Mouse (Mus musculus): Measurements from ENCODE around the gene Fiz1.

DNA sequence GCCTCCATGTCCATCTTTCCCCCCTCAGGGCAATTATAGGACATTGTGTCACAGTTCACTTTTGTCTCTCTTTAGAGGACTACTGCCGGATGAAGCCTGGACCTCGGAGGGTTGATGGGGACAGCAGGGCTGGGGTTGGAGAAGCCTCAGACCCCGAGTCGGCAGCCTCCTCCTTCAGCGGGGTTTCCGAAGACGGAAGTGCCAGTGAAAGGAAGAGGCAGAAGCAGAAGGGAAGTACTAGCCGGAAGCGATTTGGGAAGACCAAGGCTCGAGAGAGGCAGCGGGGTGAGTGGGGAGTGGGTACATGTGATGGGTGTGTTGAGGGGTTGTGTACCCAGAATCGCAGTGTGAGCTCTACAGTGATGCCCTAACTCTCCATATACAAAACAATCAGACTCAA lies 44.9 kb upstream of the Fiz1 start:
- TF ChIP-seq CTCF (IDR thresholded peaks at IDR 0.05; ENCODE audit: borderline replicate concordance, control insufficient read depth, extremely low read depth, insufficient read depth, low read length, poor library complexity) (no peak), POLR2A (IDR thresholded peaks at IDR 0.05; ENCODE audit: control insufficient read depth, extremely low read depth, insufficient read depth, low read length, poor library complexity) (no peak)

Data from thymus, adult 2 months (tissue).